Mouse (Mus musculus) stomach, postnatal 0 days (tissue): Measurements from ENCODE around the gene Padi6.

Experiments used
- CTCF ChIP-seq: IDR thresholded peaks from 2 replicates; pipeline ENCODE4 v1.5.1; 2016; ENCODE audit warnings: antibody characterized with exemption, low read depth, mild to moderate bottlenecking, moderate library complexity
- EP300 ChIP-seq: optimal IDR thresholded peaks from 2 replicates; pipeline ENCODE3; 2016; ENCODE audit warnings: antibody characterized with exemption

- TF ChIP-seq EP300, result no peak
- no peak for TF ChIP-seq CTCF
These were observed 15.5 kb downstream of the Padi6 start for GRCm38 (mm10) chr4:140726907-140727306.
